Mouse (Mus musculus) left cerebral cortex, adult 2 months (tissue): ENCODE measurements around the gene Gab2. TPM values are rescaled to one million over a fixed set of nuclear protein-coding genes. Genes with fewer than 3 reads are reported as not detected.
A peak's percentile ranks its signal among the peaks of the same experiment; 100 is the strongest.

Experiments used
- DNase-seq, 2 experiments: peaks; one replicate each; pipeline ENCODE4 v3.0.0; 2021 to 2022; ENCODE audit warnings: low spot score in 2 of 2, mixed read lengths in 1 of 2; ENCODE audit errors: extremely low spot score in 1 of 2
- H3K27ac ChIP-seq: fragments of 200-600 bp; 2 replicates; pipeline ENCODE4 v1.8.1; 2022
- H3K4me3 ChIP-seq: fragments of 200-600 bp; 2 replicates; pipeline ENCODE4 v1.8.1; 2022
- CTCF ChIP-seq: fragments of 200-600 bp; IDR thresholded peaks from 2 replicates; pipeline ENCODE4 v1.8.1; 2022; ENCODE audit warnings: antibody characterized with exemption, mild to moderate bottlenecking, moderate library complexity
- intact Hi-C: fragments of 180-260 bp; cut with DNase I; formaldehyde crosslinking; loops from one replicate; pipeline ENCODE4 v1.15.1; 2025
- total RNA-seq, 2 experiments: library from RNA; stranded (reverse); gene quantifications; 2 replicates each; pipeline ENCODE4 v1.2.3; 2021

Gene Gab2
- total RNA-seq, 2 experiments from 2014 or later, result 14.3 to 14.4 TPM

DNA sequence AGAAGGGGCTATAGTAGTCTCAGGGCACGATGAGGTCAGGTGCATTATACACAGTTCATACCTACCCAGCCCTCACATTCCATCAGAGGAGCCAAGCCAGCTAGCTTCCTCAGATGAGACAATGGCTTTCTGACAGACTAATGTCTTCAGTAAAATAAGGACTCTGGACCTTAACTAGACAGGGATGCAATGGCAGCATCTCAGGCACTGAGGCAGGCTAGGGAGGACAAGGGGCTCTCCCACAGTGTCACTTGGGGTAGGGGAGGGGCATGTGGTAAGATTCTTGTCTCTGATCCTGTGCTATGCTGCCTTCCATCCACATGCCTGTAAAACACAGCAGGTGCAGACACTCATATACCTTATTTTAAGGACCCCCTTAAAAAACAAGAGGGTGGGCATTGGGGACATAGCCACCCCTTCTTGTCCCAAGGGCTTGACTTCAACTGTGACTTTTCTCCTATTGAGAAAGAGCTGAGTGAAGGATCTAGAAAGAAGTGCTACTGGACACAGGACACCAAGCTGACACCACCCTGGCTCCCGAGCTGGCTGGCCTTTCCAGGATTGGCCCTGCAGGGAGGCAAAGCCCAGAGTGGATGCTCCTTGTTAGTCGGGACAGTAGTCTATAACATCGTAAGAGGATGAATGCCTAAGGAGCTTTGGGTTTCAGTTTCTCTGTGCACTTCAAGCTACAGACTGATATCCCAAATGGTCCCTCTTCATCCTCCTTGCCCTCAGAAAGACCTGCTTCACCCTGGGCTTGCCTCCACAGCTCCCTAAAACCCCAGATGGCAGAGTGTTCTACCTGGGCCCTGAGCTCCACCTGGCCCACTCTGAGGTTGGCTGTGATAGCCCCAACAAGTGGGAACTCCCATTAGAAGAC is 228.3 kb downstream of the Gab2 start:
- Histone ChIP-seq H3K4me3 (no peak overlapping the region), H3K27ac (no peak overlapping the region)
- intact Hi-C loops, result no loop called here
- DNase-seq, result peak; percentile 6
- TF ChIP-seq CTCF, result no peak

GRCm38 (mm10) chr7:97310341-97310635 is 228.9 kb downstream of the Gab2 start:
- peak in 1 of 2 experiments; percentile 8 for DNase-seq
- intact Hi-C loops, result no loop called here
- H3K27ac ChIP-seq, result no peak overlapping the region
- H3K4me3 ChIP-seq, result no peak overlapping the region
- no peak for TF ChIP-seq CTCF

DNA sequence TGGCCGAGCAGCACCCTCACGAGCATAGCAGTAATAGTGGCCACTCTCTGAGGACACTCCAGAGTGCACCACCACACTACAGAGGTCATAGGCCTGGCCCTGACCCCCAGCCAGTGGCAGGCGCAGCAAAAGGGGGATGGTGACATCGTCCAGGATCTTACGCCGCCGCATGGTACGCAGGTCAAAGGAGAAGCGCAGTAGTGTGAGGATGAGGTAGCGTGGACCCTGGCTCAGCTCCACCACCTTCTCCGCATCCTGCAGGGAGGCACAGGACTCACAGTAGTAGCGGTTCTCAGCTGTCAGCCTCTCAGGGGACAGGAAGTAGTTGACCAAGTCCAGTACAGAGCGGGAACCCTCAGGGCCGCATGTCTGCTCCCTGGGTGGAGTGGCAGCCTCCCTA is 230.2 kb downstream of the Gab2 start:
- no peak overlapping the region for H3K4me3 ChIP-seq
- intact Hi-C loops, result no loop called here
- DNase-seq, result no peak
- TF ChIP-seq CTCF, result no peak
- no peak overlapping the region for H3K27ac ChIP-seq

GRCm38 (mm10) chr7:97312196-97312595 is 230.8 kb downstream of the Gab2 start:
- no peak overlapping the region for H3K4me3 ChIP-seq
- no peak for TF ChIP-seq CTCF
- intact Hi-C loops, result no loop called here
- H3K27ac ChIP-seq, result no peak overlapping the region
- DNase-seq, result no peak

DNA sequence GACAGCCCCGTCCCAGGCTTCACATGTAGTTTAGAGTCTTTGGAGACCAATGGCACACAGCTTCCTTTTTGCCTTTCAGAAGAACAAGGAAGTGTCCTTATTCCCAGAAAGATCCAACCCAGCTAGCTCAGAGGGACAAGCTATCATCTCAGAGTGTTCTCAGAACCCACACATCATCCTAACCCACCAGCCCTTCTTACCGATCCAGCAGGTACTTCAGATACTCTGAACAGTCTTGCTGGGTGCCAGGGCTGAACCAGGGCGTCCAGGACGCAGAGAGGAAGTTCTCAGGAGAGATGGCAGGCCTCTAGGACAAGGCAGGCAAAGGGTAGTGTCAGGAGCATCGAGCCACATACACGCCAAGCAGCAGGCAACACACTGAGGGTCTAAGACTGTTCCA is 231.5 kb downstream of the Gab2 start:
- TF ChIP-seq CTCF, result no peak

GRCm38 (mm10) chr7:97313364-97313995 is 232.1 kb downstream of the Gab2 start:
- no peak for TF ChIP-seq CTCF
- intact Hi-C loops, result no loop called here
- DNase-seq, result no peak
- Histone ChIP-seq H3K4me3 (no peak overlapping the region), H3K27ac (no peak overlapping the region)

More for the DNA sequence above, 231.5 kb downstream of the Gab2 start:
- H3K27ac ChIP-seq, result no peak overlapping the region
- no peak for DNase-seq
- H3K4me3 ChIP-seq, result no peak overlapping the region
- intact Hi-C loops, result no loop called here

DNA sequence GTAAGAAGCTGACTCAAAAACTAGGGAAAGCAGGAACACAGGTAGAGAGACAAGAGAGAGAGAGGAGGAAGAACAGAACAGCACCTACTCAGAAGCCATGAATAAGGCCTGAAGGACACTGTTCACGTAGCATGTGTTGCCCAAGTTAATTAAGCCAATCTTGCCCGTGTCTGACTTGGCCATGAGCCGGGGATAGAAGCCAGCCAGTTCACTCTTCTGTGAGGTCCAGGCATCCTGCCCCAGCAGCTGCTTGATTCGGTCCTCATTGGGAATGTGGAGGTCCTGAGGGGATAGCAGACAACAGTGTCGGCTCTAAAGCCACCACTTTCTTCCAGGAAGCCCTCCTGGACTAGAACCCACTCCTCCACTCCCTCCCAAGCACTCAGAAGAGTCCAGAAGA is 233.3 kb downstream of the Gab2 start:
- TF ChIP-seq CTCF, result no peak
- no peak overlapping the region for H3K4me3 ChIP-seq
- intact Hi-C loops, result no loop called here
- H3K27ac ChIP-seq, result no peak overlapping the region
- no peak for DNase-seq

- intact Hi-C loops, result no loop called here
- Histone ChIP-seq H3K4me3 (no peak overlapping the region), H3K27ac (no peak overlapping the region)
- TF ChIP-seq CTCF, result no peak
- DNase-seq, result no peak
These were observed 234.3 kb downstream of the Gab2 start for GRCm38 (mm10) chr7:97315656-97316055.

DNA sequence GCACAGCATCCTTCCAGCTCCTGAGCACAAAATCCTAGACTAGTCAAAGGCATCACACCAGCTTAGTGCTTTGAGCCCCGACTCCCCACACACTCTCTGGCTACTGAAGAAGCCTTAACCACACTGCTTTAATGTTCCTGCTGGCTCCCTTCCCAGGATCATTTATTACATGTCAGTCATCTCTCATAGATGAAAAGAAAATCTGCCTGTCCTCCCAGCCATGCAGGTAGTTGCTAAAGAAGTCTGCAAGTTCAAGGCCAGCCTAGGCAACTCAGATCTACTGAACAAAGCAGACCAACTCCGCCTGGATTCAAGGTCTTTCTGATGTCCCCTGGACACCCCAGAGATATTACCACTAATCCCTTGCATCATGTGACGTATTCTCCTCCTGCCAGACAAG is 236.3 kb downstream of the Gab2 start:
- Histone ChIP-seq H3K4me3 (no peak overlapping the region), H3K27ac (no peak overlapping the region)
- intact Hi-C loops, result no loop called here
- no peak for DNase-seq
- TF ChIP-seq CTCF, result no peak

DNA sequence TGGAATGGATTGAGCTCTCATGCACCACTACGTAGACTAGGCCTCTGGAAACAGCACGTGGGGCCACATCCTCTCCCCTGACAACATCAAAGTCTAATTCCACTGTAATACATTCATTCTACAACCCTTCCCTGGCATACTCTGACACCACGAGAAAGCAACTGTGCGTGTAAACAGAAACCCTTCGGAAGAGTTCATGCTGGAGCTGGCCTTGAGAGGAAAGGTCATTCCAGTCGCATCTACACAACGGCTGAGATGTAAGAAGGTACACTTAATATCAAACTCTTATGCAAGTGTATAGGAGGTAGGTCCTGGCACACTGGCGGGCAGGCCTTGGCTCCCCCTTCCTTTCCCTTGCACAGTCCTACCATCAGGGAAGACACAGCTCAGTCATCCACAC is 243.0 kb downstream of the Gab2 start:
- TF ChIP-seq CTCF, result no peak
- intact Hi-C loops, result no loop called here
- DNase-seq, result no peak
- Histone ChIP-seq H3K27ac (no peak overlapping the region), H3K4me3 (no peak overlapping the region)

DNA sequence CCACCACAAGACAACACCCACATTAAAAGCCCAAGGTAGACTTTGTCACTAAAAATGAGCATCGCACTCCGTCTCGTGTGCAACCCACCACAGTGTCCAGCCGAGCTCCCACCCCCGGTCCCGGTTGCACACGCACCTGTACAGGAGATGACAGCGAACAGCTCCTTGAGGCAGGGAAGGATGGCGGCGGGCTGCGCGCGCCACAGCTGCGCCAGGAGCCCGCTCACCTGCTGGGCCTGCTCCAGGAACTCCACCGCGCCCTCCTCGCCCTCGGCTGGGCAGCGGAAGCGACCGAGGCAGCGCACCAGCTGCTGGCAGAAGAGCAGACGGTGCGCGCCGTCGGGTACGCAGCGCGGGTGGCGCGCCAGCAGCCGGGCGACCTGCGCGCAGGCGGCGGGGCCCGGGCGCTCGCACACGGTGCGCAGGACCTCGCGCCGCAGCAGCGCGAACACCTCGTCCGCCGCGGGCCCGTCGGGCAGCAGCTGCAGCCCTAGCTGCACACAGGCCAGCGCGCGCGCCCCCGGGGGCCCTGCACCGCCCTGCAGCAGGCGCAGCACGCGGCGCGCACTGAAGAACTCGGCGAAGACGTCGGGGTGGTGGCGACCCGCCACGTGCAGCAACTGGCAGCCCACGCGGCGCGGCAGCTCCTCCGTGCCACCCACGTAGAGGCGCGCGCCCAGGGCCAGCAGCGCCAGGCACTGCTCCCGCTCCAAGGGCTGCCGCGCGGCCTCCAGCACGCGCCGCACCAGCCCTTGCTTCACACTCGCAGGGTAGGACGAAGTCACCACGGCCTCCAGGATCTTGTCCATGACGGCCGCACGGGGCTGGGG is 244.0 kb downstream of the Gab2 start:
- H3K4me3 ChIP-seq, result no peak overlapping the region
- intact Hi-C loops, result no loop called here
- no peak overlapping the region for H3K27ac ChIP-seq
- no peak for TF ChIP-seq CTCF
- peak; percentile 59 to 64 for DNase-seq

DNA sequence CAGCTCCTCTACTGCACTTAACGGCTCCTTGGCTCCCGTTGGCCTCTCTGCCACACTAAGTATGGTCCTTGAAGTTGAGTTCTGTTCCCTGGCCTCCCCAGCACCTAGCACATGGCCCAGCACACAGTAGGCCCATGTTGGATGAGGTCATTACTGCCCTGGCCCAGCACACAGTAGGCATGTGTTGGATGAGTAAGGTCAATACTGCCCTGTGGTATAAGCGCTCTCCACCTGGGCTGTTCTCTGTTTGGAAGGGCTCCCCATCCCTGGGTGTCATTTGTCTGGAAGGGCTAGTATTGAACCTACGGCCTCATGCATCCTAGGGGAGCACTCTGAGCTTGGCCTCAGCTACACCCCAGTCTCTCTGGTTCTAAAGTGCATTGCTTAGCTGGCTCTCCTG is 246.0 kb downstream of the Gab2 start:
- no peak overlapping the region for H3K27ac ChIP-seq
- no peak for TF ChIP-seq CTCF
- DNase-seq, result no peak
- H3K4me3 ChIP-seq, result no peak overlapping the region
- intact Hi-C loops, result no loop called here
